Mouse (Mus musculus) kidney, adult 9 months (tissue): ENCODE data around the gene Zc2hc1c.
"Not testable (repeated sequence)": the region's sequence is repeated elsewhere in the genome, so short reads cannot be mapped to it uniquely, and the experiment has no call there.

ENCODE experiments used
- DNase-seq: peaks from one replicate; pipeline ENCODE4 v3.0.0; 2022

Zc2hc1c gene

GRCm38 (mm10) chr12:85288486-85289156 lies at the start of gene Zc2hc1c:
Zc2hc1c (plus strand) TSS chr12:85288591.
- peak; percentile 97 for DNase-seq

- DNase-seq: no peak
Observed at GRCm38 (mm10) chr12:85252083-85252482, 36.3 kb upstream of the Zc2hc1c start.

GRCm38 (mm10) chr12:85256074-85256751 lies 32.2 kb upstream of the Zc2hc1c start:
- DNase-seq: no peak

- DNase-seq: peak; percentile 24
Observed at GRCm38 (mm10) chr12:85257008-85257639, 31.3 kb upstream of the Zc2hc1c start.

GRCm38 (mm10) chr12:85262489-85262888 lies 25.9 kb upstream of the Zc2hc1c start:
- no peak for DNase-seq

GRCm38 (mm10) chr12:85263190-85263589 lies 25.2 kb upstream of the Zc2hc1c start:
- DNase-seq: no peak

GRCm38 (mm10) chr12:85264531-85264930 lies 23.9 kb upstream of the Zc2hc1c start:
- DNase-seq: no peak

- DNase-seq: no peak
Observed at GRCm38 (mm10) chr12:85264940-85265339, 23.5 kb upstream of the Zc2hc1c start.

- DNase-seq: no peak
Observed at GRCm38 (mm10) chr12:85266248-85266647, 22.1 kb upstream of the Zc2hc1c start.

GRCm38 (mm10) chr12:85269821-85270220 lies 18.6 kb upstream of the Zc2hc1c start:
- no peak for DNase-seq

GRCm38 (mm10) chr12:85270319-85270718 lies 18.1 kb upstream of the Zc2hc1c start, which contains the start of gene Mlh3:
Mlh3 (minus strand) TSS chr12:85270599.
- DNase-seq: peak; percentile 89

- no peak for DNase-seq
Observed at GRCm38 (mm10) chr12:85271132-85271842, 17.1 kb upstream of the Zc2hc1c start.

- no peak for DNase-seq
Observed at GRCm38 (mm10) chr12:85271843-85272206, 16.6 kb upstream of the Zc2hc1c start.

- no peak for DNase-seq
Observed at GRCm38 (mm10) chr12:85273508-85273907, 14.9 kb upstream of the Zc2hc1c start.

- DNase-seq: no peak
Observed at GRCm38 (mm10) chr12:85276273-85276672, 12.1 kb upstream of the Zc2hc1c start.

- DNase-seq: no peak
Observed at GRCm38 (mm10) chr12:85278919-85279318, 9.5 kb upstream of the Zc2hc1c start.

GRCm38 (mm10) chr12:85279396-85280080 lies 8.9 kb upstream of the Zc2hc1c start:
- DNase-seq: no peak

GRCm38 (mm10) chr12:85280105-85280844 lies 8.1 kb upstream of the Zc2hc1c start:
- peak; percentile 99 for DNase-seq

- no peak for DNase-seq
Observed at GRCm38 (mm10) chr12:85280845-85281651, 7.3 kb upstream of the Zc2hc1c start.

- DNase-seq: not testable (repeated sequence)
Observed at GRCm38 (mm10) chr12:85281756-85282155, 6.6 kb upstream of the Zc2hc1c start.

GRCm38 (mm10) chr12:85284331-85284730 lies 4.1 kb upstream of the Zc2hc1c start:
- DNase-seq: no peak
